Mouse (Mus musculus): Measurements from ENCODE around the gene Higd1c. TPM values are rescaled to one million over a fixed set of nuclear protein-coding genes. Genes with fewer than 3 reads are reported as not detected.

Higd1c gene
- total and polyA plus RNA-seq, 2 experiments from 2014 or later = not detected

- WGBS = 89% methylated on average over 16 of the region's 16 CpGs
- H3K9me3 ChIP-seq (replicated peaks; ENCODE audit: control insufficient read depth, low read length) = no peaks in the 10 kb centered on the region
- H3K27me3 ChIP-seq (ENCODE audit: control insufficient read depth, insufficient read depth, low read length) = no peaks in the 10 kb centered on the region
- ATAC-seq (ENCODE audit: insufficient read depth, low read depth) (no peak), DNase-seq (ENCODE audit: low spot score) (no peak)
- no peak overlapping the region for H3K27ac ChIP-seq (ENCODE audit: low read depth)
- TF ChIP-seq CTCF (IDR thresholded peaks at IDR 0.05; ENCODE audit: low read depth) = no peak
- TF ChIP-seq EP300 (IDR thresholded peaks at IDR 0.05; ENCODE audit: low read depth) = no peak
- no peak overlapping the region for H3K4me2 ChIP-seq (ENCODE audit: low read depth, low read length)
- H3K4me3 ChIP-seq (ENCODE audit: low read depth, low read length) = no peak overlapping the region
- no peak overlapping the region for H3K9ac ChIP-seq (replicated peaks; ENCODE audit: low read depth, low read length)
- H3K36me3 ChIP-seq (replicated peaks; ENCODE audit: control insufficient read depth, insufficient read depth, low read length) = peaks cover 86% of the 10 kb centered on the region
- no peaks in the 10 kb centered on the region for H3K4me1 ChIP-seq (ENCODE audit: control insufficient read depth, insufficient read depth)
These were observed 39.1 kb downstream of the Higd1c start for GRCm38 (mm10) chr15:100403318-100404000.

- Histone ChIP-seq H3K9ac (replicated peaks; ENCODE audit: low read depth, low read length) (no peak overlapping the region), H3K27ac (ENCODE audit: low read depth) (no peak overlapping the region), H3K9me3 (replicated peaks; ENCODE audit: control insufficient read depth, low read length) (no peaks in the 10 kb centered on the region), H3K4me2 (ENCODE audit: low read depth, low read length) (no peak overlapping the region), H3K4me3 (ENCODE audit: low read depth, low read length) (no peak overlapping the region), H3K36me3 (replicated peaks; ENCODE audit: control insufficient read depth, insufficient read depth, low read length) (peaks cover 77% of the 10 kb centered on the region), H3K4me1 (ENCODE audit: control insufficient read depth, insufficient read depth) (no peaks in the 10 kb centered on the region), H3K27me3 (ENCODE audit: control insufficient read depth, insufficient read depth, low read length) (no peaks in the 10 kb centered on the region)
- DNase-seq (ENCODE audit: low spot score) (no peak), ATAC-seq (ENCODE audit: insufficient read depth, low read depth) (no peak)
- WGBS = 54% methylated on average over 5 of the region's 5 CpGs
- TF ChIP-seq EP300 (IDR thresholded peaks at IDR 0.05; ENCODE audit: low read depth) (no peak), CTCF (IDR thresholded peaks at IDR 0.05; ENCODE audit: low read depth) (no peak)
These were observed 41.7 kb downstream of the Higd1c start for GRCm38 (mm10) chr15:100406088-100406487.

GRCm38 (mm10) chr15:100410918-100411672 lies 46.8 kb downstream of the Higd1c start:
- 67% methylated on average over 14 of the region's 14 CpGs for WGBS
- ATAC-seq (ENCODE audit: insufficient read depth, low read depth) = 0 out of 2 replicates have a peak, but pooled peaks have one; percentile 33
- Histone ChIP-seq H3K9ac (replicated peaks; ENCODE audit: low read depth, low read length) (no peak overlapping the region), H3K4me1 (ENCODE audit: control insufficient read depth, insufficient read depth) (0 out of 2 replicates have a peak, but pooled peaks cover 15% of the 10 kb centered on the region), H3K4me2 (ENCODE audit: low read depth, low read length) (no peak overlapping the region), H3K9me3 (replicated peaks; ENCODE audit: control insufficient read depth, low read length) (no peaks in the 10 kb centered on the region), H3K27me3 (ENCODE audit: control insufficient read depth, insufficient read depth, low read length) (no peaks in the 10 kb centered on the region), H3K36me3 (replicated peaks; ENCODE audit: control insufficient read depth, insufficient read depth, low read length) (peaks cover 36% of the 10 kb centered on the region), H3K4me3 (ENCODE audit: low read depth, low read length) (no peak overlapping the region), H3K27ac (ENCODE audit: low read depth) (no peak overlapping the region)
- DNase-seq (ENCODE audit: low spot score) = no peak
- no peak for TF ChIP-seq CTCF (IDR thresholded peaks at IDR 0.05; ENCODE audit: low read depth)
- no peak for TF ChIP-seq EP300 (IDR thresholded peaks at IDR 0.05; ENCODE audit: low read depth)

DNA sequence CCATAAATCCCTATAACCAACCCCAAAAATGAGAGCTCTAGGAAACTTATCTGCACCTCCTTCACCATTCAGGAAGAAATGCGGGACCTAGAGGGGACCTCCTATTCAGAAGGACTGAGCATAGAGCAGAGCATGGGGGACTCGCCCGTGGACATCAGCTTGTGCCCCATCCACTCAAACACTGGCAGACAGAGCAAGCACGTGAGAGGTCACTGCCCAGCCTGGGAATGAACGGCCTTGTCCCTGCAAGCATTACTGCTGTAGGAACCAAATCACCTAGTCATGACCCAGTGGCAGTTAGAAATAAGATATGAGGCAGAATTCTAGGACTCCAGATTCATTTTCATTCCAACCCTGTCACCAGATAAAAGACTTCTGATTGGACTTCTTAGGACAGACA lies 47.4 kb downstream of the Higd1c start:
- Histone ChIP-seq H3K4me2 (ENCODE audit: low read depth, low read length) (no peak overlapping the region), H3K27ac (ENCODE audit: low read depth) (no peak overlapping the region), H3K27me3 (ENCODE audit: control insufficient read depth, insufficient read depth, low read length) (no peaks in the 10 kb centered on the region), H3K36me3 (replicated peaks; ENCODE audit: control insufficient read depth, insufficient read depth, low read length) (peaks cover 33% of the 10 kb centered on the region), H3K9ac (replicated peaks; ENCODE audit: low read depth, low read length) (no peak overlapping the region), H3K4me1 (ENCODE audit: control insufficient read depth, insufficient read depth) (0 out of 2 replicates have a peak, but pooled peaks cover 16% of the 10 kb centered on the region), H3K4me3 (ENCODE audit: low read depth, low read length) (no peak overlapping the region), H3K9me3 (replicated peaks; ENCODE audit: control insufficient read depth, low read length) (no peaks in the 10 kb centered on the region)
- TF ChIP-seq CTCF (IDR thresholded peaks at IDR 0.05; ENCODE audit: low read depth) = no peak
- TF ChIP-seq EP300 (IDR thresholded peaks at IDR 0.05; ENCODE audit: low read depth) = no peak
- ATAC-seq (ENCODE audit: insufficient read depth, low read depth) (no peak), DNase-seq (ENCODE audit: low spot score) (no peak)
- WGBS = 64% methylated on average over 5 of the region's 5 CpGs

- 72% methylated on average over 4 of the region's 5 CpGs for WGBS
- DNase-seq (ENCODE audit: low spot score) (no peak), ATAC-seq (ENCODE audit: insufficient read depth, low read depth) (no peak)
- H3K9ac ChIP-seq (replicated peaks; ENCODE audit: low read depth, low read length) = no peak overlapping the region
- H3K36me3 ChIP-seq (replicated peaks; ENCODE audit: control insufficient read depth, insufficient read depth, low read length) = peaks cover 19% of the 10 kb centered on the region
- H3K4me2 ChIP-seq (ENCODE audit: low read depth, low read length) = no peak overlapping the region
- 0 out of 2 replicates have a peak, but pooled peaks cover 16% of the 10 kb centered on the region for H3K4me1 ChIP-seq (ENCODE audit: control insufficient read depth, insufficient read depth)
- no peaks in the 10 kb centered on the region for H3K27me3 ChIP-seq (ENCODE audit: control insufficient read depth, insufficient read depth, low read length)
- H3K27ac ChIP-seq (ENCODE audit: low read depth) = no peak overlapping the region
- H3K9me3 ChIP-seq (replicated peaks; ENCODE audit: control insufficient read depth, low read length) = no peaks in the 10 kb centered on the region
- TF ChIP-seq EP300 (IDR thresholded peaks at IDR 0.05; ENCODE audit: low read depth) (no peak), CTCF (IDR thresholded peaks at IDR 0.05; ENCODE audit: low read depth) (no peak)
- no peak overlapping the region for H3K4me3 ChIP-seq (ENCODE audit: low read depth, low read length)
These were observed 49.0 kb downstream of the Higd1c start for GRCm38 (mm10) chr15:100413306-100413705.
